Mouse (Mus musculus): ENCODE data around the gene Gm4214. TPM values are rescaled to one million over a fixed set of nuclear protein-coding genes. Genes with fewer than 3 reads are reported as not detected.

Gene Gm4214
- not detected in 2 replicates for polyA plus RNA-seq (2012; rRNA removed)

DNA sequence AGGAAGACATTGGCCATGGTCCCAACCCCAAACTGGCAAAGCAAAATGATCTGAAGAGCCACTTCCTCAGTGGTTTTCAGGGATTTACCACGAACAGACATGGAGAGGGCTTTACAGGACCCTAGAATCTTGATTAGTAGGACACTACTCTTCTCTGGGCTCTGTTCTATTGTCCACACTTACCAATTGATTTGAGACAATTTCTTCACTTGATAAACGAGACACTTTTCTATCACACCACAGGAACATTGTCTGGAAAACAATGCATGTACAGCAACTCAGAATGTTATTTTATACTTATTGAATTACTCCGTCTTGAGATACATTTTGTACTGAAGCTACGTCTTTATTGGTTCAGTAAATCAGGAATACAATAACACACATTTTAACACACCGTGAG, at the start of gene Gm4214:
Gene Gm4214, minus strand, starts transcription at position 101 of the 400 bp plus-strand sequence.

GRCm38 (mm10) chr7:23019823-23020222, 35.4 kb upstream of the Gm4214 start, which contains the start of gene Gm4216:
Gm4216 (minus strand) TSS chr7:23019923.

Other genes with a start within 250 kb of the Gm4214 start
- not detected in 2 replicates for gene Vmn1r157, start 223.0 kb downstream of the Gm4214 start, polyA plus RNA-seq (2012; rRNA removed)
- not detected in 2 replicates for gene Vmn1r158, start 193.9 kb downstream of the Gm4214 start, polyA plus RNA-seq (2012; rRNA removed)
- not detected in 2 replicates for gene Vmn1r159, start 141.1 kb downstream of the Gm4214 start, polyA plus RNA-seq (2012; rRNA removed)
- gene Vmn1r160, start 113.4 kb downstream of the Gm4214 start, polyA plus RNA-seq (2012; rRNA removed) = not detected in 2 replicates
- gene Gm4216, start 35.2 kb upstream of the Gm4214 start, polyA plus RNA-seq (2012; rRNA removed) = not detected in 2 replicates
- not detected in 2 replicates for gene Vmn1r163, start 70.9 kb upstream of the Gm4214 start, polyA plus RNA-seq (2012; rRNA removed)
- gene Gm8720, start 82.8 kb upstream of the Gm4214 start, polyA plus RNA-seq (2012; rRNA removed) = not detected in 2 replicates
- not detected in 2 replicates for gene Gm10662, start 159.8 kb upstream of the Gm4214 start, polyA plus RNA-seq (2012; rRNA removed)
- gene Vmn1r165, start 232.7 kb upstream of the Gm4214 start, polyA plus RNA-seq (2012; rRNA removed) = not detected in 2 replicates

Data from ovary, adult 2 months (tissue).